Mouse (Mus musculus) gastrocnemius, postnatal 36 days (tissue): ENCODE results near the gene Bbof1. TPM values are rescaled to one million over a fixed set of nuclear protein-coding genes. Genes with fewer than 3 reads are reported as not detected.

Experiments used
- DNase-seq, 2 experiments: peaks; one replicate each; pipeline ENCODE4 v3.0.0; 2022
- intact Hi-C: fragments of 180-260 bp; cut with DNase I; formaldehyde crosslinking; loops from one replicate; pipeline ENCODE4 v1.15.1; 2025
- total RNA-seq, 2 experiments: library from RNA; stranded (reverse); gene quantifications; 2 replicates each; pipeline ENCODE4 v1.2.3; 2021

Gene Bbof1
- total RNA-seq, 2 experiments from 2014 or later = 1.4 to 1.7 TPM

GRCm38 (mm10) chr12:84399135-84399534 is 9.7 kb upstream of the Bbof1 start:
- no peak for DNase-seq
- intact Hi-C loops = no loop called here

DNA sequence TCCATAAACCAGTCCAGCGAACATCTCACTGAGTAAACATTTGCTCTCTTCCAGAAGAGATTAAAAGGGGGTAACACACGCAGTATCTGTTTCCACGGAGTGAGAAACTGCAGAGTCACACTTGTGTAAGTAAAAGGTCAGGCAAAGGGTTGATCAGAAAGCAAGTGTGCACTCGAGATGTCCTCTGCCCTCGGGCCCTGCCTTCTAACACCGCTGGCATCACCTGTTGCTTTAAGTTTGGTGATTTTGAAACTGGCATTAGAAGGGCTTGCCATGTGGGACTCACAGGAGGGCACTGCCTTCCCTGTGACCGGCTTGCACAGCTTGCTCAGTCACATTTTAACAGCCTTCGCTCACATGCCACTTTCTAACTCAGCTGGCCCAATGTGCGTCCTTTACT is 9.2 kb upstream of the Bbof1 start:
- DNase-seq = no peak
- intact Hi-C loops = no loop called here

- DNase-seq = no peak
- intact Hi-C loops = no loop called here
Observed at GRCm38 (mm10) chr12:84400068-84400467, 8.8 kb upstream of the Bbof1 start.

GRCm38 (mm10) chr12:84400653-84401052 is 8.2 kb upstream of the Bbof1 start:
- DNase-seq = no peak
- intact Hi-C loops = no loop called here

DNA sequence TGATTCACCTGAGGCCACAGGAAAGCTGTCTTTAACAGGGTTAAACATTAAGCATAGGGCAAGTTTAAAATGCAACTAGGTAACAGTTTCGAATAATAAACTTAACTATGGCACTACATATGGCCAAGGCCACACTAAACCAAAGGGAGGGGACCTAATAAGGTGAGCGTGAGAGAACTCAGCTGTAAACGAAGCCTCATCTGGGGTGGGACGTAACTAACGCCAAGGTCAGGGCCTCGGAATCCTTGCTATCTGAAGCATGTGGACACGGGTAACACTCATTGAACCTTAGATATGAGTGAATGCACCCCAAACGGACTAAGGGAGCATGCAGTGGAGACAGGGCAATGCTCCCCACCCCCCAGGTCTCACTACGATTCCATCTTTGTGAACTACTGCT is 5.9 kb upstream of the Bbof1 start:
- DNase-seq = no peak
- intact Hi-C loops = no loop called here

- intact Hi-C loops = no loop called here
- DNase-seq = no peak
Observed at GRCm38 (mm10) chr12:84404541-84404940, 4.3 kb upstream of the Bbof1 start.

DNA sequence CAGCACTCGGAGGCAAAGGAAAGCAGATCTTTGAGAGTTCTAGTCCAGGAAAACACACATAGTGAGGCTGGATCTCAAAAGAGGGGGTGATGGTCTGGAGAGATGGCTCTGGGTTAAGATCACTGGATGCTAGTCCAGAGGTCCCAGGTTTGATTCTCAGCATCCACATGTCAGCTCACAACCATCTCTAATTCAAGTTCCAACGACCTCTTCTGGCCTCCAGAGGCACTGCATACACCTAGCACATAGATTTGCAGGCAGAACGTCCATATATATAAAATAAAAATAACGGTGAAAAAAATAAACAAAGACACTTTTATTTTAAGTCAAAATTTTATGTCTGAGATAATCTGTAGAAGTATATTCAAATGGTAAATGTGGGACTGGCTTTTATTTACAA is 1.6 kb upstream of the Bbof1 start:
- DNase-seq = no peak
- intact Hi-C loops = no loop called here

- intact Hi-C loops = no loop called here
- no peak for DNase-seq
Observed at GRCm38 (mm10) chr12:84407874-84408818, 725 bp upstream of the Bbof1 start.

DNA sequence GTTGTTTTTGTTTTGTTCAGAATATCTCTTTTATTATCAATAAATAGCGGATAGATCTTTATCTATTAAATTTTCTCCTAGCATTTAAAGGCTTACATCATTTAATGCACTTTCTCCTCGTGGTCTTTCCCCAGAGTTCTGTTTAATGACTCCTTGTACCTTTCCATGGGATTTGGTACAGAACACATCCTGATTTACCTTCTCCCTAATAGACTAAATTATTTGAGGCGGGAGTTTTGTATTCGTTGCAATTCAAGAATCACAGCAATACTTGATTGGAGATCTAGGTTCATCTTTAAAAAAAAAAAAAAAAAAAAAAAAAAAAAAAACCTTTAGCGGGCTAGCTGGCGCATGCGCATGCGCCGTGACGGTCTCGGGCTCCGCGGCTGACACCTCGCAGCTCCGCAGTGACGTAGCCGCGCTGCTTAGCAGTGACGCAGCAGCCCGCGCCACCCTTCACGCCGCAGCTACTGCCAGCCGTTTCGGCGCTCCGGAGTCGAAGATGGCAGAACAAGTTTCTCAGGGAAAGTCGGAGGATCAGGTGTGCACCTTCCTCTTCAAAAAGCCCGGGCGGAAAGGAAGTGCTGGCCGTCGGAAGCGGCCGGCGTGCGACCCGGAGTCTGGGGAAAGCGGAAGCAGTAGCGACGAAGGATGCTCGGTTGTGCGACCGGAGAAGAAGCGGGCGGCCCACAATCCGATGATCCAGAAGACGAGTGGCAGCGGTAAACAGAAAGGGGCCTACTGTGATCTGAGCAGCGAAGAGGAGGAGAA is 8.1 kb downstream of the Bbof1 start, which contains the start of gene Rnf113a2:
TSS of gene Rnf113a2 (plus strand) at position 363 of the 771 bp plus-strand sequence.
- peak; percentile 65 to 71 for DNase-seq
- intact Hi-C loops = loop anchor here (5.0 kb wide), 1 partner anchor 35 kb away; the partner anchor contains the start of genes Aldh6a1 and Lin52

- no peak for DNase-seq
- intact Hi-C loops = loop anchor here (5.0 kb wide), 1 partner anchor 35 kb away; the partner anchor contains the start of genes Aldh6a1 and Lin52
Observed at GRCm38 (mm10) chr12:84417605-84417922, 8.7 kb downstream of the Bbof1 start.

DNA sequence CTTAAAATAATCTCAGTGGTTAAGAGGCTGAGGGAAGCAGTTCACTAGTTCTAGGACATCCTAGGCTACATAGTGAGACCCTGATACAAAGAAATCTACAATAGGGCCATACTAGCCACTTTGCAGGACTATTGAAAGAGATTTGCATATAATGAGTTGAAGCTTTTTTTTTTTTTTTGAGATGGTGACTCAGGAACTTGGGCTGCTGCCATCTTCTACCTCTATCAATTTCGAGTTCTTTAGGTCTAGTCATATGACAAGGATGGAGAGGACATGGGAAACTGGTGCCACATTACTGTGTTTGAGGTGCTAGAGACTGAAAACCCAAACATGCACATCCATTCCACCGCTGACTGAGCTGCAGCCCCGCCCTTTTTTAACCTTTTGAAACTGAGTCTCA is 15.1 kb downstream of the Bbof1 start:
- no peak for DNase-seq
- intact Hi-C loops = no loop called here

GRCm38 (mm10) chr12:84429825-84430224 is 21.0 kb downstream of the Bbof1 start:
- no peak for DNase-seq
- intact Hi-C loops = no loop called here

DNA sequence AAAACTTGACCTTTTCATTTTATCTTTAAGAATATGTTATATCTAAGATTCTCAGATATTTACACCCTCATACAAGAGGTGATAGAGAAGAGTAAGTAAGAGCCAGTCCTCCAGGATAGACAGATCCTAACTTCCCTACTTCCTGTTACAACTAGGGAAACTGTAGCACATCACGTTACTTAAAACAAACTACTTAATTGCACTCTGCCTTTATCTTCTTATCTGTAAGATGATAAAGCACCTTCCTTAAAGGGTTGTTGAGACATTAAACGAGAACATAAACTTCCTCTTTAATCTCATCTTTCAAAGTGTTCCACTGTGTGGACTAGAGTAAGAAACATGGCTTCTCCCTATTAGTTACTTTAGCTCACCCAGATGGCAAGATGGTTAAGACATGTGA is 29.8 kb downstream of the Bbof1 start:
- DNase-seq = no peak
- intact Hi-C loops = no loop called here

DNA sequence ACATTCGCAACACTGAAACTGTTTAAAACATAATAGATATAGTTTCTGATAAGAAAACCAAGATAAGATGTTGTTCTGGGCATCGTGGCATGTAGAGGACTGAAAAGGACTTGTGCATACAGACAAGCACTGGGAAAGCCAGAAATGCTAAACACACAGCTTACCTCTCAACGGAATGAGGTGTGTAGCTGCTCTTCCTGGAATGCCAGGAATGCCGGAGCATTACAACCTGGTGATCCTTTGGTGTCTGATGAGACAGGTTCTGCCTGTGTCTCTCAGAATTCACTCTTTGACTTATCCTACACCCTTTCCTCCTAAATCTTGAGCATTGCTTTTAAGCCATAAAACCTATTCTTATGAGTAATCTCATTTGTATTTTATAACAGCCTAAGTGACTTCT is 33.7 kb downstream of the Bbof1 start:
- DNase-seq = no peak
- intact Hi-C loops = no loop called here

DNA sequence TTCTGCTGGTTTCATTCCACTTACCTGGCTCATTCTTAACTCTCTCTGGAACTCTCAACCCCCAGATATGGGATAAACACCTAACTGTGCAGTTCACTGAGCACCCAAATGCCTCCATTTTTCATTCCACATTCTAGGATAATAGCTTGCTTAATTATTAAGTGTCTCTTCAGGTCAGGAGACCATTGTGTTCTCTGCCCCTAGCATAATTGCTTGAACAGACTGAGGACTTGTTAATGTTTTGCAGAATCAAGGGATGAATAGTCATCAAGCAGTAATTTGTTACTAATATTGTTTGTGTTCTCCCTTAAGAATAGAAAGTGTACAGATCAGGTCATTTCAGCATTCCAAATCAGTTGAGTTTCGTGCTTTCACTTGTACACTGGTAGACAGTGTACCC is 38.5 kb downstream of the Bbof1 start:
- no peak for DNase-seq
- intact Hi-C loops = no loop called here

GRCm38 (mm10) chr12:84448181-84448580 is 39.3 kb downstream of the Bbof1 start:
- intact Hi-C loops = no loop called here
- no peak for DNase-seq

DNA sequence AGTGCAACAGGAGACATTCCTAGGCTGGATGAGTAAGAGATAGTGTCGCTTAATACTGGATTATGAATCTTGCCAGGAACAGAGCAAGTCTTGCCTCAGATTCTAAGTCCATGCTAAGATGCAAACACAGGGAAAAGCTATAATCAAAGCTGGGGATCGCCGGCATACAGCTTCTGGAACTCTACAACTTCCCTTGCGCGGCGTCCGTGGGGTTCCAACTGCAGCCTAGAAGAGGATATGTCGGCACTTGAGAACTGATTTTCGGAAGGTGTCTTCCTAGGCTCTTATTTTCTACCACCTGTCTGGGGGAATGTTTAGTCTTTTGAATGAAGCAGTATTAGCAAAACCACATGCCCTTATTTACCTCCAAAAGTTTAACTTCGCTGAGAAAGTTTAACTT is 41.0 kb downstream of the Bbof1 start:
- intact Hi-C loops = loop anchor here (5.0 kb wide), 1 partner anchor 33 kb away; the partner anchor contains the start of gene Rnf113a2
- DNase-seq = no peak

GRCm38 (mm10) chr12:84450351-84450717 is 41.5 kb downstream of the Bbof1 start:
- DNase-seq = peak in 1 of 2 experiments; percentile 11
- intact Hi-C loops = loop anchor here (5.0 kb wide), 1 partner anchor 33 kb away; the partner anchor contains the start of gene Rnf113a2

DNA sequence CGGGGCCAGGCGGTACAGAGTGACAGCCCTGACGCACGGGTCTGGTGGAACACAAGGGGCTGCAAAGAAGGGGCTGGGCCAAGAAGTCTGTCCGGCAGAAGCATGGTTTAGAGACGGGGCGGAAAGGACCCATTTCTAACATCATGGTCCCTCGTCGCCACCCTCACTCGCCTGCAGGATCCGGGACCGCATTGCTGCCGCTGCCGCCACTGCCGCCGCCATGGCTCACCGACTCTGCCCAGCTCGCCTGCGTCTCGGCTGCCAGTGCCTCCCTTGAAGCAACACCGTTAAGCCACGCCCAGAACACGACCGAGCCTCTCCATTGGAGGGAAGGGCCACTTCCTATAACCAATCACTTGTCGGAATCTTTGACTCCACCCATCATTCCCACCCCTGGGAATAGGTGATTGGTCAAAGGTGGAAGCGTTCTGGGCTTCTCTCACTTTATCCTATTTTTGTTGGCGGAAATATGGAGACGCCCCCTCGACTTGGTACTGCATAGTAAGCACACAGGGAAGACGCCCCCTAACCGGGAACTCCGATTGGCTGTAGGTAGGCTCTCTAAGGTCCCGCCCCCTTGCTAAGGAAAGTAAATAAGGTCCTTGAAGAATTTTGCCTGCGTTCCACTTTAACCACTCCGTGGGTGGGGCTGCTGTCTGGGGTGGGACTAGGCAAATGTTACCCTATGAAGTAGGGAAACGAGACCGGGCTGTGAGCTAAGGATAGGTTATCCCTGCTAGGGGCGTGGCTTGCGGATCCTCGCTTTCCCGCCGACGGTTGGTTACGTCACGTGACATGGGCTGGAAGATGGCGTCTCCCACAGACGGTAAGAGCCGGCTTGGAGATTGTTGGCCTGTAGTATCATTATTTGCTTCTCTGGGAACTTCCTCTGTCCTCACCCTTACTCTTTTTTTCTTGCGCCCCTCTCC is 42.1 kb downstream of the Bbof1 start, which contains the start of the genes Aldh6a1 and Lin52:
TSS of gene Aldh6a1 (minus strand) at position 287 of the 929 bp plus-strand sequence.
TSS of gene Lin52 (plus strand) at position 705 of the 929 bp plus-strand sequence.
- intact Hi-C loops = loop anchor here (5.0 kb wide), 1 partner anchor 34 kb away; the partner anchor contains the start of gene Rnf113a2
- peak; percentile 90 to 95 for DNase-seq

DNA sequence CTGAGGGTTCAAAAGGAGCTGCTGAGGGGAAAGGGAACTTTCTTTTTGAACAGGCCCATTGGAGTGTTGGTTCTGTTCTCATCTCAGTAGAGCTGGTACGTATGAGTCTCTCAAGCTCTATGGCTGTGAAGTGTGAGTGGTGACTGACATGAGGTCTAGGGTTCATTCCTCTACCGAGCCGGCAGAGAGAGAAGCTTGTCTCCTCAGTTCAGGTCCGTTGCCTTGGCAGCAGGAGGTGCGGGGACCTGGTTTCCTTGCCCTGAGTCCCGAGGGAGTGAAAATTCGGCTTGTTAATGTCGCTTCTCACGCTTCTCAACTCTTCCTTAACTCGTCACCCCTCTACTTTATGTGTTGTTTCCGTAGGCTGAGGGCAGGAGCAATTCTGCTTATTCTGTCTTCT is 42.9 kb downstream of the Bbof1 start:
- DNase-seq = peak in 1 of 2 experiments; percentile 15
- intact Hi-C loops = loop anchor here (5.0 kb wide), 1 partner anchor 34 kb away; the partner anchor contains the start of gene Rnf113a2
